Mouse (Mus musculus) splenic B cell, adult 2 months (primary cell): Measurements from ENCODE around the gene Fam234b.
A peak's percentile ranks its signal among the peaks of the same experiment; 100 is the strongest.

ENCODE experiments used
- DNase-seq: peaks from one replicate; pipeline ENCODE4 v3.0.0-alpha.2; 2011; ENCODE audit warnings: low read depth, low spot score
- H3K27me3 ChIP-seq: 2 replicates; pipeline ENCODE4 v1.6.1; 2012; ENCODE audit warnings: mild to moderate bottlenecking, low read length, moderate library complexity, mixed read lengths; ENCODE audit not compliant: control insufficient read depth, poor library complexity, insufficient read depth, severe bottlenecking
- H3K36me3 ChIP-seq: 2 replicates; pipeline ENCODE4 v1.6.1; 2012; ENCODE audit warnings: mild to moderate bottlenecking, low read length, moderate library complexity, mixed read lengths; ENCODE audit not compliant: control insufficient read depth, poor library complexity, insufficient read depth, severe bottlenecking

Gene Fam234b

DNA sequence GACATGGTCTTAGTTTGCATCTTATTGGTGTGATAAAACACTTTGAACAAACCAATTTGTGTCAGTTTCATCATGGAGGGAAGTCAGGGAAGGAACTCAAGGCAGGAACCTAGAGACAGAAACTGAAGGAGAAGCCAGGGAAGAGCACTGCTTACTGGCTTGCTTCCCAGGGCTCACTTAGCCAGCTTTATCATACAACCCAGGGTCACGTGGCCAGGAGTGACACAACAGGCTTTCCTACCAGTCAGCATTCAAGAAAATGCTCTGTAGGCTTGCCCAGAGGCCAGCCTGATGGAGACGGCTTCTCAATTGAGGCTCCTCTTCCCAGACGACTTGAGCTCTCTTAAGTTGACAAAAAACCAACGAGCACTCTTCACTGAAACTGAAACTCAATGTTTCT, 2.9 kb upstream of the Fam234b start:
- no peaks in the 10 kb centered on the region for H3K36me3 ChIP-seq
- no peak for DNase-seq
- H3K27me3 ChIP-seq, result no peaks in the 10 kb centered on the region

DNA sequence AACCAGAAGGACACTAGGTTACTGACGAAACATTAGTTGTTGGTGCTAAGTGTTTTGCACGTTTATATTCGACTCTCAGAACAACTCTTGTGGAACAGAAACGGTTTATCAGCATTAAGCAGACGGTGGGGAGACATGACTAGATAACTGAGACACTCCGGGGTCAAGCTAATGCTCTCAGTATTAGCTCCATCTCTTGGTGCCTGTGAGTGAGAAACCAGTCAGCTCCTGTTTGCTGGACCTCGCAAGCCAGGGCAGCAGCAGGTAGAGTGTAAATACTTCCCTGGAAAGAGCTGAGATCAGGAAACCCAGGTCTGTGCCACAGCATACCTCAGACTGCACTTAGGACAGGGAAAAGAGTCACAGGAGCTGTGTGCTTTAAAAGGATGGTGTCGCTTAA, 1.1 kb upstream of the Fam234b start:
- no peak for DNase-seq

DNA sequence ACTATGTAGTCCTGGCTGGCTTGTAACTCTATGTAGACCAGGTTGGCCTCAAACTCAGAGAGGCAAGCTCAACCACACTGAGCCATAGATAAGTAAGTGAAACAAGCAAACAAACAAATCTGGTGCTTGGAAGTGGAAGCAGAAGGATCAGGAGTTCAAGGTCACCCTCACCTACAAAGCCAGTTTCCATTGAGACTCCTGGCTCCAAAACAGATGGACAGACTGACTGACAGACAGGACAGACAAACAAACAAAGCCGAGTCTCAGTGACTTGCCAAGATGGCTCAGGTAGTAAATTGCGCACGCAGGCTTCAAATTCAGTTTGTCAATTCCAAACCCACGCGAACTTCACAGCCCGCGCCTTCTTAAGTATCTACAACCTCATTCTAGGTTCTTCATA, 331 bp upstream of the Fam234b start:
- no peaks in the 10 kb centered on the region for H3K36me3 ChIP-seq
- no peaks in the 10 kb centered on the region for H3K27me3 ChIP-seq
- DNase-seq, result no peak

More for the DNA sequence above, 1.1 kb upstream of the Fam234b start:
- Histone ChIP-seq H3K27me3 (no peaks in the 10 kb centered on the region), H3K36me3 (no peaks in the 10 kb centered on the region)

DNA sequence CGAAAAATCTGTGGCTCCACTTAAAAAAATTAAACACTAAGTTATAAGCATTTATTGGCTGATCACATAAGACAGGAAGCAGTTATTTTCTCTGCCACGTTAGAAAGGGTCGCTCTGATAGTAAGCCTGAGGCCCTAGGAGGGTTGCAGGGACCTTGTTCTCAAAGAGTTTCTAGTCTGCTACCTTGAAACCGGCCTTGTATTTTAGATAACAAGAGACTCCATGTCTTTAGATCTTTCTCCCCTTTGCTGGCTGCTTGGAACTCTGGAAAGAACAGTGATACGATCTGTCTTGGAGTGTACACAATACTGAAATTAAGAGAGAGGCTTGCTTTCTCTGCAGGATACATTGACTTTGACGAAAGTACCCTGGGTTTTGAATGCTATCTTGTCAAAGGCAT, 949 bp downstream of the Fam234b start:
- DNase-seq, result no peak
- H3K36me3 ChIP-seq, result no peaks in the 10 kb centered on the region

DNA sequence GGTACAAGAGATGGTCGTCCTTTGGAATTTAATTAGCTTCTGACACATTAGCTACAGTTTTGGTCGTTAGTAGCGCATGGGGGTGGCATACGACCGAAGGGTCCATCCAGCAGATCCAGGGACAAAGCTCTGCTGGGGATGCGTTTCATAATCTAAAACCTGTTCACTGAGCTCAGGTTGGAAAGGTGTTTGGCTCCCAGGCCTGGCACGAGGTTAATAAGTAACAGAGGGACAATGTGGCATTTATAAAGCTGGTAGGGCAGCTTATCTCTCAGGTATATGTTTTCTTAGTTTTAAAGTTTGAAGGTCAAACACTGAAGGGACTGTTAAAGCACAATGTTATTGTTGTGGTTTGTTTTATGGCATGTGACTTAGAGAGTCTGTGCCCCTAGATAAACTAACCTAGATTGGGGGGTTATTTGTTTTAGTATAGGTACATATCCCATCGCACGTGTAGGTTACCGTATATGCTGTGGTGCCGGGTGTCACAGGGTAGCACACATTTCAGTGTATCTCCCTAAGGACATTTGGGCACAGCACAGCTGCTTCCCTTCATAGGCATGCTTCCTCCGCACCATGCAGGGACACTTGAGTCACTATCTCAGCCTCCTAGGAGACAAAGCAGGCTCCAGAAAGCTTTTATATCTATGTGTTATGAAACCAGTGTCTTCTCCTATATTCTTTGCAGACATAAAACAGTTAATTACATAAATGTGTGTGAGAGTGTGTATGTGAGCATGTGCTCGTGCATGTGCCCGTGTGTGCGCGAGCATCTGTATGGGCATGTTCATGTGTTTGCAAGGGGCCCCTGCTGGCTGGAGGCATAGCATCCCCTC, 2.6 kb downstream of the Fam234b start:
- H3K27me3 ChIP-seq, result no peaks in the 10 kb centered on the region
- DNase-seq, result no peak
- H3K36me3 ChIP-seq, result no peaks in the 10 kb centered on the region

More for the DNA sequence above, 949 bp downstream of the Fam234b start:
- no peaks in the 10 kb centered on the region for H3K27me3 ChIP-seq

DNA sequence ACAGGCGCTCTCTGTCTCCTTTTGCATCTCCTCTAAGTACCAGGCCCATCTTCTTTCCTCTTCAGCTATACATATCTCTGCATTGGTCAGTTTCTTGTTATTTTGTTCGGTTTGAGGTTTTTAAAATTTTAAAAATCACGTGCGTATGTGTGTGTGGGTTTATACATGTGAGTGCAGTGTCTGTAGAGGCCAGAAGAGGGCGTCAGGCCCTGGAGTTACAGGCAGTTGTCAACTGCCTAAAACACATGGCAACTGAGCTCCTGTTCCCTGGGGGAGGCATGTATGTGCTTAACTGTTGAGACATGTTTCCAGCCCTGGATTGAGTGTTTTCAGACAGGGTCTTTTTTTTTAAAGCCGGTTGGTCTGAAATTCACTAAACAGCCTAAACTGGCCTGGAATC, 4.9 kb downstream of the Fam234b start:
- H3K27me3 ChIP-seq, result no peaks in the 10 kb centered on the region
- H3K36me3 ChIP-seq, result no peaks in the 10 kb centered on the region
- no peak for DNase-seq

DNA sequence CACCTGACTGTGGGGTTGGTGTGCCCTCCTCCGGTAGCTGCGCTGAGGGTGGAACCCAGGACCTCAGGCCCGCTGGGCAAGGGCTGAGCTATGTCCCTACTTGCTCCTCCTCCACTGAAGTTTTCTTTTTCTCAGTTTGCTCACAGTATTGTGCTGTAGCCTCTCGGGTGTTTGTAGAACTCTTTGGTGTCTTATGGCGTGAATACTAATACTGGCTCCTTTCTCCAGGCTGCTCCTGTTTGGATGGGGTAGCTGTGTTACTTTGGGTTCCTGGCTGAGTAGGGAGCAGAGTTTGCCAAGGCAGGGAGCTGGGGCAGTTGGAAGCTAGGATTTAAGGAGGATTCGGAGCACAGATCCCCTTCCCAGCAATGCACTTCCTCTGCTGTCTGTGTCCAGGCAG, 6.0 kb downstream of the Fam234b start:
- Histone ChIP-seq H3K36me3 (no peaks in the 10 kb centered on the region), H3K27me3 (no peaks in the 10 kb centered on the region)
- no peak for DNase-seq

DNA sequence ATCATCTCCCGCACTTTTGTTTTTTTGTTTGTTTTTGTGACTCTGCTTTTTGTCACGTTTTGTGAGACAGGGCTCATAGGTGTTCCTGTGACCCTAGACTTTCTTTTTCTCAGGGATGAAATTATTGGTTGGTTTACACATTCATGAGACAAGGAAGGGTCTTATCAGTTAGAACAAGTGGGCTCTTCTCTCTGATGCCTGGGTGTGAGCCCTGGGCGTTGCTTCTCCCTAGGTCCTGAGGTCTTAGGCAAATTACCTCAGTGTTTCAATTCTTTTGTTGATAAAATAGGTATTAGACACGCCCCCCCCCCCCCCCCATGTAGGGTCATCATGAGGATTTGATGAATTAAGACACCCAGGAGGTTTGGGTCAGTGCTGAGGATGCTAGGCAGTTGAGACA, 7.1 kb downstream of the Fam234b start:
- H3K27me3 ChIP-seq, result no peaks in the 10 kb centered on the region
- DNase-seq, result no peak
- no peaks in the 10 kb centered on the region for H3K36me3 ChIP-seq

DNA sequence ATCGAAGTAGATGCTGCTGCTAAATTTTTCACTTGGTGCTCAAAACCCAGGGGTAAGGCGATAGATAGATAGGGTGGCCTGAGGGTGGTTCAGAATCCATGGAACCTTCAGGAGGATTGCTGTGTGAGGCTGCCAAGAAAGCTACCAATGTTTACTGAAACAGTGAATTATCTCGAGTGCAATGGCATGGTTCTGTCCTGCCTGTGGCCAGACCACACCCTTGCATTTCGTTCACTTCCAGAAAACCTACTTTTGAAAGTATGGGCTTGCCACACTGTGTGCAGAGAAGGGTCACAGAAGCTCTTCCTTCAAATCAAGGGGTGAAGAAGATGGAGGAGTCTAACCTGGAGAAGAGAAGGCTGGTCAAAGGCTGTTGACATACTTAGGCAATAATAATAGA, 8.0 kb downstream of the Fam234b start:
- DNase-seq, result no peak
- Histone ChIP-seq H3K27me3 (no peaks in the 10 kb centered on the region), H3K36me3 (no peaks in the 10 kb centered on the region)

DNA sequence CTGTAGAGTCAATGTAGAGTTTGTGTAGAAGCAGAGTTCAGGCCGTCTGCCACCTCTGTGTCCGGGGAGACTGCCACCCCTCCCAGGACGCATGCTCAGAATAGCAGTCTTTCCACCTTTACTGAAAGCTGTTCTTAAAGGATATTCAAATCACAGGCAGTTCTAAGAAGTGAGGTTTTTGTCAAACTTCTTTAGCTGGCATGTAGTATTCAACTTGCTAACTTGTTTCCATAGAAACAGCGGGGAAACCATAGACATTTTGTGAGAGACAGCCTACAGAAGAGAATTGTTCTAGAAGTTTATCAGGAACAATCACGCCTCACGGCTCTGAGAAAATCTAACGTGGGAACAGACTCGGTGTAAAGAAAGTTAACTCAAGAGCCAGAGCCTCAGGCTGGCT, 9.1 kb downstream of the Fam234b start:
- no peak for DNase-seq
- no peaks in the 10 kb centered on the region for H3K36me3 ChIP-seq
- H3K27me3 ChIP-seq, result no peaks in the 10 kb centered on the region

DNA sequence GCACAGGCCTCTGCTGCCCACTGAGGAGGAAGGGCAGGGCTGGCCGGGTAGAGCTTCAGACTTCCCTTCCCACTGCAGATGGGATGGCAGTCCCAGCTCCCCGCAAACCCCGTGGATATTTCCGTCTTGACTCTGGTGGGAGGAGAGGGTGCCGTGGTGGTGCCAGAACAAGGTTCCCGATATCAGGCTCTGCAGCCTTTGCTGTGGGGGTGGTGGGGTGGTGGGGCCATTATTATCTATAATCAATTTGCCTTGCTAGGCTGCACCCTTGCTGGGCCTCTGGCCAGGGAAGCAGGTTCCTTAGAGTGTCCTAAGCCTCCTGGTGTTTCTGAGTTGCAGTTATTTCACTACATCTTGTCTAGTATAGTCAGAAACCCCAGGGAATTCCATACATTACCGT, 13.4 kb downstream of the Fam234b start:
- no peaks in the 10 kb centered on the region for H3K27me3 ChIP-seq
- H3K36me3 ChIP-seq, result no peaks in the 10 kb centered on the region
- no peak for DNase-seq

DNA sequence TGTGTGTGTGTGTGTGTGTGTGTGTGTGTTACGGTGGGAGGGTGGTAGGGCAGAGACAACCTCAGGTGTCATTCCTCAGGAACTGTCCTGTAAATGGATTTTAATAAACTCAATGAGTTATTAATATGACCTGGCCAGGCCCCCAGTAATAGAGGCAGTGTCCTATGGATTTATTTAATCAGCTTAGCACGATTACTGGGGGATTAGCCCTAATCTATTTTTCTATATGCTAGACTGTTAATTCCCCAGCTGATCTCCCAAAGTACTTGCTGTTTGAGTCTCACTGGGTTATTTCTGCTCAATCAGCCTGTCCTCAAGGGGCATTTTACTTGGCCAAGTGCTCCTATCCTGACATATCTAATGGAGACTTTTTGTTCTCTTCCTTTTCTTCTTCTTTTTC, 14.9 kb downstream of the Fam234b start:
- no peak for DNase-seq
- no peaks in the 10 kb centered on the region for H3K36me3 ChIP-seq

DNA sequence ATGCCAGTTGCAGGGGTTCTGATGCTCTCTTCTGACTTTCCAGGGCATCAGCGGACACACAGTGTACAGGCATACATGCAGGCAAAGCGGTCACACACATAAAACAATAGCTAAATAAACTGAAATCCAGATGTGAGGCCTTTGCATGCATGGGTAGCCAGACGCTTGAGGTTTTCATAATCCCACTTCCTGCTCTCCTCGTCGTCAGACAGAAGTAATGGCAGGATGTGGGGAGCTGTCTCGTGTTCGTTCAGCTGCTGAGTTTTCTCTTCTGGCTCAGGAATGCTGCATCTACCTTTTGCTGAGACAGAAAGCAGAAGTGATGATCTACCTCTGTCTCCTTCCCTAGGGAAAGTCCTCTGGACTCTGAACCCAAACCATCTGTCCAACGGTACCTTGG, 20.6 kb downstream of the Fam234b start:
- Histone ChIP-seq H3K27me3 (no peaks in the 10 kb centered on the region), H3K36me3 (no peaks in the 10 kb centered on the region)
- peak; percentile 34 for DNase-seq

More for the DNA sequence above, 14.9 kb downstream of the Fam234b start:
- no peaks in the 10 kb centered on the region for H3K27me3 ChIP-seq

DNA sequence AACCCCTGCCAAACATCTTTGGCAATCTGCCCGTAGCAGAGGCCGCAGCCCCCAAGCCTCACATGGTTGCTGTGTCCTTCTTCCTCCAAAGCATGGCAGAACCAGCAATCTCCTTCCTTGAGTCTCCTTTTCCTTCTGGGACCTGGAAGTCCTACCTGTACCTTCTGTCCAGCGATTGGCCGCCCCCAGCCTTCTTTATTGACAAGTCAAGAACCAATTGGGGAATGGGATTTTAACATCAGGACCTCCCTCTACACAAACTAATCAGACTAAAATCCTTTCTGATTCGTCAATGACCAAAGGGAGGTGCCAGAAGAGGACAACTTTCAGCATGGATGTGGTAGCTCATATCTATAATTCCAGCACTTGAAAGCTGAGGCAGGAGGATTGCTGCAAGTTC, 22.1 kb downstream of the Fam234b start:
- H3K27me3 ChIP-seq, result no peaks in the 10 kb centered on the region
- no peaks in the 10 kb centered on the region for H3K36me3 ChIP-seq

DNA sequence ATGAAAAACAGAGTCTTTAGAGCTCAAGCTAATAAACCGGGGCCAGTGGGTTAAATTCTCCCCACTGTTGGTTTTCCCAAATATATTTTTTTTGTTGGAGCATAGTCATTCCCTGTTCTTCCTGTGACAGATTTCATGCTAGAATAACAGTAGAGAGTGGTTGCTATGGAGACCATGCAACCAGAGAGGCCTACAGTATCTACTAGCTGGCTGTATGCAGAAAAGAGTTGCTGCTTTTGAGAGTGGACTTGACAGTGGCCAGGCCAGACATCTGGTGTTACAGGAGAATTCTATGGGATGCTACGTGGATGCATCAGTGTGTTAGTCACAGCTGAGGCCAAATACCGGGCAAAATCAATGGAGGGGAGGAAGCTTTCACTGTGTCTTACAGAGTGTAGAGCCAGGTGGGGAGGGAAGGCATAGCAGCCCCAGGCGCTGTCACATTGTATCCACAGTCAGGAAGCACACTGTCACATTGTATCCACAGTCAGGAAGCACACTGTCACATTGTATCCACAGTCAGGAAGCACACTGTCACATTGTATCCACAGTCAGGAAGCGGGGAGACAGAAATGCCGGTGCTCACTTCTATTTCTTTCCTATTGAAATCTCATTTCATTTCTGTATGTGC, 26.1 kb downstream of the Fam234b start:
- no peaks in the 10 kb centered on the region for H3K36me3 ChIP-seq
- no peak for DNase-seq
- no peaks in the 10 kb centered on the region for H3K27me3 ChIP-seq

More for the DNA sequence above, 22.1 kb downstream of the Fam234b start:
- no peak for DNase-seq
